Mouse (Mus musculus): ENCODE measurements around the gene Zfp606. TPM values are rescaled to one million over a fixed set of nuclear protein-coding genes. Genes with fewer than 3 reads are reported as not detected.

Gene Zfp606
- polyA plus RNA-seq (2014; fragmentation: Nextera tagmentation; extraction: Ambion mirVana), result 11.6 and 12.6 TPM in 2 replicates

- Histone ChIP-seq H3K9me3 (ENCODE audit: control insufficient read depth, low read length) (no peaks in the 10 kb centered on the region), H3K27me3 (replicated peaks; ENCODE audit: control insufficient read depth, insufficient read depth, low read length) (no peaks in the 10 kb centered on the region), H3K27ac (ENCODE audit: low read depth, low read length) (peak within 1 kb of the TSS; percentile 26; the same call in 1 of the 2 replicates), H3K36me3 (ENCODE audit: control insufficient read depth, insufficient read depth, low read length) (peaks cover 24% of the 10 kb centered on the region), H3K4me3 (ENCODE audit: low read depth, low read length) (peak within 1 kb of the TSS; percentile 83), H3K4me1 (replicated peaks; ENCODE audit: control insufficient read depth, insufficient read depth, low read length) (peaks cover 4% of the 10 kb centered on the region; the same call in 1 of the 2 replicates), H3K9ac (ENCODE audit: low read depth, low read length) (peak within 1 kb of the TSS; percentile 83), H3K4me2 (peak within 1 kb of the TSS; percentile 76)
- ATAC-seq (replicated peaks; ENCODE audit: low FRiP score) (peak; percentile 95), DNase-seq (ENCODE audit: low spot score) (peak; percentile 81)
- under 1% methylated on average over 53 of the region's 53 CpGs for WGBS
These were observed at the start of gene Zfp606 for GRCm38 (mm10) chr7:12478158-12479008. Gene Zfp606 (plus strand): TSS chr7:12478293.

- no peak overlapping the region for H3K27ac ChIP-seq (ENCODE audit: low read depth, low read length)
- WGBS, result 2% methylated on average over 7 of the region's 8 CpGs
These were observed 885 bp downstream of the Zfp606 start for GRCm38 (mm10) chr7:12479009-12479346.

GRCm38 (mm10) chr7:12479525-12479924 is 1.4 kb downstream of the Zfp606 start:
- Histone ChIP-seq H3K4me2 (peak overlapping the region; percentile 76), H3K9ac (ENCODE audit: low read depth, low read length) (peak overlapping the region; percentile 83), H3K27ac (ENCODE audit: low read depth, low read length) (no peak overlapping the region), H3K27me3 (replicated peaks; ENCODE audit: control insufficient read depth, insufficient read depth, low read length) (no peaks in the 10 kb centered on the region), H3K4me1 (replicated peaks; ENCODE audit: control insufficient read depth, insufficient read depth, low read length) (peaks cover 4% of the 10 kb centered on the region; the same call in 1 of the 2 replicates), H3K4me3 (ENCODE audit: low read depth, low read length) (peak overlapping the region; percentile 83), H3K9me3 (ENCODE audit: control insufficient read depth, low read length) (no peaks in the 10 kb centered on the region), H3K36me3 (ENCODE audit: control insufficient read depth, insufficient read depth, low read length) (peaks cover 35% of the 10 kb centered on the region)
- ATAC-seq (replicated peaks; ENCODE audit: low FRiP score), result no peak
- DNase-seq (ENCODE audit: low spot score), result no peak
- 63% methylated on average over 4 of the region's 4 CpGs for WGBS

More at GRCm38 (mm10) chr7:12479009-12479346, 885 bp downstream of the Zfp606 start:
- Histone ChIP-seq H3K4me1 (replicated peaks; ENCODE audit: control insufficient read depth, insufficient read depth, low read length) (peaks cover 4% of the 10 kb centered on the region; the same call in 1 of the 2 replicates), H3K4me3 (ENCODE audit: low read depth, low read length) (peak overlapping the region; percentile 83), H3K27me3 (replicated peaks; ENCODE audit: control insufficient read depth, insufficient read depth, low read length) (no peaks in the 10 kb centered on the region), H3K4me2 (peak overlapping the region; percentile 76), H3K36me3 (ENCODE audit: control insufficient read depth, insufficient read depth, low read length) (peaks cover 30% of the 10 kb centered on the region), H3K9ac (ENCODE audit: low read depth, low read length) (peak overlapping the region; percentile 83), H3K9me3 (ENCODE audit: control insufficient read depth, low read length) (no peaks in the 10 kb centered on the region)
- DNase-seq (ENCODE audit: low spot score) (no peak), ATAC-seq (replicated peaks; ENCODE audit: low FRiP score) (peak; percentile 3; the same call in 1 of the 2 replicates)

DNA sequence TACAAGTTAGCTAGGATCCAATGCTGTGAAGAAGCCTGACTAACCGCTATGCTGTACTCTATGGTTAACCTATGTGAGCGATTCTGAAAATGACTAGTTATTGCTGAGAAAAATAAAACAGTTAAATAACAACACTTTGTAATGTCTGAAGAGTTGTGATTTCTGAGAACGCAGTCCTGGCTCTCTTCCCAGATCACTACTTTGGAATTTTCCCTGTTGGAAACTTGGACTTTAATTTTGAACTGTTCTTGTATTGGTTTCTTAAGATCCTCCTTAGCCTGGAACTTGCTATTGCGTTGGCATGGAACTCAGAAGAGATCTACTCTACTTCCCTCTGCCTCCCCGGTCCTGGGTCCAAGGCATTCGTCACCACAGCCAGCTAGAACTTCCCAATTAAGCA is 5.7 kb downstream of the Zfp606 start:
- 92% methylated on average over 6 of the region's 6 CpGs for WGBS
- Histone ChIP-seq H3K9me3 (ENCODE audit: control insufficient read depth, low read length) (peaks cover 4% of the 10 kb centered on the region; the same call in 1 of the 2 replicates), H3K27ac (ENCODE audit: low read depth, low read length) (no peak overlapping the region), H3K36me3 (ENCODE audit: control insufficient read depth, insufficient read depth, low read length) (peaks cover 71% of the 10 kb centered on the region), H3K4me3 (ENCODE audit: low read depth, low read length) (no peak overlapping the region), H3K9ac (ENCODE audit: low read depth, low read length) (no peak overlapping the region), H3K4me1 (replicated peaks; ENCODE audit: control insufficient read depth, insufficient read depth, low read length) (peaks cover 4% of the 10 kb centered on the region; the same call in 1 of the 2 replicates), H3K27me3 (replicated peaks; ENCODE audit: control insufficient read depth, insufficient read depth, low read length) (no peaks in the 10 kb centered on the region), H3K4me2 (no peak overlapping the region)
- ATAC-seq (replicated peaks; ENCODE audit: low FRiP score) (no peak), DNase-seq (ENCODE audit: low spot score) (no peak)

GRCm38 (mm10) chr7:12485956-12486355 is 7.9 kb downstream of the Zfp606 start:
- peaks cover 14% of the 10 kb centered on the region; the same call in 1 of the 2 replicates for H3K9me3 ChIP-seq (ENCODE audit: control insufficient read depth, low read length)
- H3K9ac ChIP-seq (ENCODE audit: low read depth, low read length), result no peak overlapping the region
- H3K4me3 ChIP-seq (ENCODE audit: low read depth, low read length), result no peak overlapping the region
- no peaks in the 10 kb centered on the region for H3K4me1 ChIP-seq (replicated peaks; ENCODE audit: control insufficient read depth, insufficient read depth, low read length)
- no peak overlapping the region for H3K4me2 ChIP-seq
- H3K27ac ChIP-seq (ENCODE audit: low read depth, low read length), result no peak overlapping the region
- DNase-seq (ENCODE audit: low spot score), result no peak
- WGBS, result 88% methylated on average over 1 of the region's 1 CpGs
- ATAC-seq (replicated peaks; ENCODE audit: low FRiP score), result no peak
- H3K27me3 ChIP-seq (replicated peaks; ENCODE audit: control insufficient read depth, insufficient read depth, low read length), result no peaks in the 10 kb centered on the region
- peaks cover 83% of the 10 kb centered on the region for H3K36me3 ChIP-seq (ENCODE audit: control insufficient read depth, insufficient read depth, low read length)

- no peak for ATAC-seq (replicated peaks; ENCODE audit: low FRiP score)
- Histone ChIP-seq H3K9ac (ENCODE audit: low read depth, low read length) (no peak overlapping the region), H3K27ac (ENCODE audit: low read depth, low read length) (no peak overlapping the region), H3K9me3 (ENCODE audit: control insufficient read depth, low read length) (peaks cover 20% of the 10 kb centered on the region; the same call in 1 of the 2 replicates), H3K4me1 (replicated peaks; ENCODE audit: control insufficient read depth, insufficient read depth, low read length) (no peaks in the 10 kb centered on the region), H3K27me3 (replicated peaks; ENCODE audit: control insufficient read depth, insufficient read depth, low read length) (no peaks in the 10 kb centered on the region), H3K36me3 (ENCODE audit: control insufficient read depth, insufficient read depth, low read length) (peaks cover 83% of the 10 kb centered on the region), H3K4me2 (no peak overlapping the region), H3K4me3 (ENCODE audit: low read depth, low read length) (no peak overlapping the region)
- DNase-seq (ENCODE audit: low spot score), result no peak
These were observed 8.6 kb downstream of the Zfp606 start for GRCm38 (mm10) chr7:12486691-12487090.

DNA sequence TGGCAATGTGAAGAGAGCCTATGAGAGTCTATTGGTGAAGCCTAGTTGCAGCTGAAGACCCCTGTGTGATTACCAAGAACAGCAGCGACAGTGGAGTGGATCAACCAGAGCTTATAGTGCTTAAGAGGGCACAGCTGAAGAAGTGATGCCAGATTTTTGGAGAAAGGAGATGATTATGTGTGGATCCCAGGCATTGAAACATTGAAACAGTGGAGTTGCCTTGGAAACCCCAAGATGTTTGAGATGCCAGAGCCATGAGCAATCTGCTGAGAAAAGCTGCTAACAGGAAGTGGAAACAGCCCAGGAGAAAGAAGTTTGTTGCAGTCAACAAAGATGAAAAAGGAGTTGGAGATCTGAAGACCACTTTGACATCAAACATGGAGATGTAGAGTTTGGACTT is 32.8 kb downstream of the Zfp606 start:
- whole genome bisulfite sequencing, result 48% methylated on average over 1 of the region's 1 CpGs

GRCm38 (mm10) chr7:12512217-12512616 is 34.1 kb downstream of the Zfp606 start, which contains the start of gene 2900092C05Rik:
Gene 2900092C05Rik (plus strand): TSS chr7:12512517.
- ATAC-seq (replicated peaks; ENCODE audit: low FRiP score), result no peak
- no peak for DNase-seq (ENCODE audit: low spot score)
- Histone ChIP-seq H3K4me3 (ENCODE audit: low read depth, low read length) (no peak within 1 kb of the TSS), H3K27me3 (replicated peaks; ENCODE audit: control insufficient read depth, insufficient read depth, low read length) (no peaks in the 10 kb centered on the region), H3K36me3 (ENCODE audit: control insufficient read depth, insufficient read depth, low read length) (no peaks in the 10 kb centered on the region), H3K4me1 (replicated peaks; ENCODE audit: control insufficient read depth, insufficient read depth, low read length) (no peaks in the 10 kb centered on the region), H3K27ac (ENCODE audit: low read depth, low read length) (no peak within 1 kb of the TSS), H3K9ac (ENCODE audit: low read depth, low read length) (no peak within 1 kb of the TSS), H3K9me3 (ENCODE audit: control insufficient read depth, low read length) (no peaks in the 10 kb centered on the region), H3K4me2 (no peak within 1 kb of the TSS)
- WGBS, result 42% methylated on average over 2 of the region's 2 CpGs

More for the DNA sequence above, 32.8 kb downstream of the Zfp606 start:
- Histone ChIP-seq H3K27ac (ENCODE audit: low read depth, low read length) (no peak overlapping the region), H3K4me1 (replicated peaks; ENCODE audit: control insufficient read depth, insufficient read depth, low read length) (no peaks in the 10 kb centered on the region), H3K27me3 (replicated peaks; ENCODE audit: control insufficient read depth, insufficient read depth, low read length) (no peaks in the 10 kb centered on the region), H3K4me3 (ENCODE audit: low read depth, low read length) (no peak overlapping the region), H3K4me2 (no peak overlapping the region), H3K9ac (ENCODE audit: low read depth, low read length) (no peak overlapping the region), H3K9me3 (ENCODE audit: control insufficient read depth, low read length) (no peaks in the 10 kb centered on the region), H3K36me3 (ENCODE audit: control insufficient read depth, insufficient read depth, low read length) (no peaks in the 10 kb centered on the region)
- DNase-seq (ENCODE audit: low spot score) (no peak), ATAC-seq (replicated peaks; ENCODE audit: low FRiP score) (no peak)
